Mouse (Mus musculus): Measurements from ENCODE around the gene Ilkap.
A peak's percentile ranks its signal among the peaks of the same experiment; 100 is the strongest.

Gene Ilkap

GRCm38 (mm10) chr1:91413898-91414594, 15.4 kb upstream of the Ilkap start, which contains the start of gene Hes6:
Hes6 (minus strand) TSS chr1:91414038.
- peak; percentile 89 for DNase-seq

- DNase-seq = no peak
Observed at GRCm38 (mm10) chr1:91413536-91413897, 14.9 kb upstream of the Ilkap start.

- DNase-seq = peak; percentile 94
Observed at GRCm38 (mm10) chr1:91413030-91413506, 14.5 kb upstream of the Ilkap start.

GRCm38 (mm10) chr1:91412286-91413029, 13.8 kb upstream of the Ilkap start:
- peak; percentile 61 for DNase-seq

GRCm38 (mm10) chr1:91411631-91412285, 13.1 kb upstream of the Ilkap start:
- DNase-seq = peak; percentile 57

GRCm38 (mm10) chr1:91407819-91408218, 9.2 kb upstream of the Ilkap start:
- DNase-seq = no peak

- DNase-seq = peak; percentile 87
Observed at GRCm38 (mm10) chr1:91405406-91406169, 7.0 kb upstream of the Ilkap start.

GRCm38 (mm10) chr1:91404976-91405375, 6.4 kb upstream of the Ilkap start:
- DNase-seq = no peak

- peak; percentile 52 for DNase-seq
Observed at GRCm38 (mm10) chr1:91397927-91398259, 722 bp downstream of the Ilkap start.

- no peak for DNase-seq
Observed at GRCm38 (mm10) chr1:91390369-91390768, 8.2 kb downstream of the Ilkap start.

- DNase-seq = no peak
Observed at GRCm38 (mm10) chr1:91381091-91381471, 17.5 kb downstream of the Ilkap start.

GRCm38 (mm10) chr1:91380453-91381090, 18.0 kb downstream of the Ilkap start:
- DNase-seq = peak; percentile 68

GRCm38 (mm10) chr1:91373414-91373835, 25.2 kb downstream of the Ilkap start:
- no peak for DNase-seq

- no peak for DNase-seq
Observed at GRCm38 (mm10) chr1:91370055-91370454, 28.6 kb downstream of the Ilkap start.

- no peak for DNase-seq
Observed at GRCm38 (mm10) chr1:91369408-91369807, 29.2 kb downstream of the Ilkap start.

GRCm38 (mm10) chr1:91367295-91367694, 31.3 kb downstream of the Ilkap start:
- no peak for DNase-seq

- DNase-seq = no peak
Observed at GRCm38 (mm10) chr1:91366215-91367108, 32.2 kb downstream of the Ilkap start, which contains the start of gene Erfe. Erfe (plus strand) TSS chr1:91366430.

GRCm38 (mm10) chr1:91365816-91366214, 32.8 kb downstream of the Ilkap start:
- no peak for DNase-seq

- no peak for DNase-seq
Observed at GRCm38 (mm10) chr1:91364822-91365644, 33.6 kb downstream of the Ilkap start.

- DNase-seq = no peak
Observed at GRCm38 (mm10) chr1:91362113-91362512, 36.5 kb downstream of the Ilkap start.
